7 mouse cellular contexts compared by ENCODE assay signal in genomic region chr11:59505839-59506712, GRCm38 (mm10). TPM values are rescaled to one million over a fixed set of nuclear protein-coding genes. Genes with fewer than 3 reads are reported as not detected.
DNase-seq lines count a peak whose midpoint lies in the region; ATAC-seq lines count a peak whose summit lies in the region.

No protein-coding gene starts in this region.

- H3K27ac ChIP-seq in intestine, embryonic 15.5 days, result peak overlapping the region; percentile 94
- H3K27ac ChIP-seq in midbrain, embryonic 11.5 days (ENCODE audit: low read depth, low read length), result peak overlapping the region; percentile 82

- H3K27me3 ChIP-seq in intestine, embryonic 15.5 days (replicated peaks), result no peaks in the 10 kb centered on the region
- no peaks in the 10 kb centered on the region for H3K27me3 ChIP-seq in midbrain, embryonic 11.5 days (ENCODE audit: control insufficient read depth, insufficient read depth, low read length)

- DNase-seq in adrenal gland, adult 2 months, result peak; percentile 94
- DNase-seq in embryo, embryonic 11 days, result peak; percentile 96
- peak; percentile 83 to 91 for DNase-seq in gastrocnemius, postnatal 36 days
- DNase-seq in left cerebral cortex, postnatal 4 days, result peak; percentile 92
- DNase-seq in midbrain, embryonic 11.5 days (ENCODE audit: low spot score, missing footprints), result peak; percentile 99
- DNase-seq in skeletal muscle tissue, adult 2 months (ENCODE audit: low read depth, low spot score), result peak; percentile 94

- H3K36me3 ChIP-seq in intestine, embryonic 15.5 days, result peaks cover 22% of the 10 kb centered on the region
- H3K36me3 ChIP-seq in midbrain, embryonic 11.5 days (ENCODE audit: control insufficient read depth, insufficient read depth, low read length), result peaks cover 20% of the 10 kb centered on the region

- H3K4me2 ChIP-seq in intestine, embryonic 15.5 days (replicated peaks), result peak overlapping the region; percentile 95
- peak overlapping the region; percentile 95 for H3K4me2 ChIP-seq in midbrain, embryonic 11.5 days

- intact Hi-C loops in gastrocnemius, postnatal 36 days (cut with DNase I), result no loop called here
- intact Hi-C loops in left cerebral cortex, postnatal 4 days (cut with DNase I), result no loop called here

- H3K4me1 ChIP-seq in intestine, embryonic 15.5 days (replicated peaks), result peaks cover 19% of the 10 kb centered on the region
- H3K4me1 ChIP-seq in midbrain, embryonic 11.5 days (ENCODE audit: control insufficient read depth, insufficient read depth, low read length), result peaks cover 16% of the 10 kb centered on the region

- peak overlapping the region; percentile 97 for H3K9ac ChIP-seq in intestine, embryonic 15.5 days
- H3K9ac ChIP-seq in midbrain, embryonic 11.5 days (ENCODE audit: low read length), result peak overlapping the region; percentile 92

- peak; percentile 95 for ATAC-seq in intestine, embryonic 15.5 days
- peak; percentile 93 for ATAC-seq in midbrain, embryonic 11.5 days (ENCODE audit: low FRiP score)

- under 1% methylated on average over 61 of the region's 71 CpGs for WGBS in intestine, embryonic 15.5 days
- WGBS in midbrain, embryonic 11.5 days, result 0% methylated on average over 65 of the region's 71 CpGs

- no peaks in the 10 kb centered on the region for H3K9me3 ChIP-seq in intestine, embryonic 15.5 days
- H3K9me3 ChIP-seq in midbrain, embryonic 11.5 days (ENCODE audit: control insufficient read depth, low read length), result no peaks in the 10 kb centered on the region

- peak overlapping the region; percentile 92 for H3K4me3 ChIP-seq in intestine, embryonic 15.5 days (replicated peaks)
- H3K4me3 ChIP-seq in midbrain, embryonic 11.5 days (ENCODE audit: low read depth, low read length), result peak overlapping the region; percentile 75

RNA-seq across cellular contexts. Expression of gene Zkscan17, which starts 20.5 kb away (rescaled TPM):
- 10 to 100 TPM; 16.7 to 17.9 TPM for total RNA-seq in adrenal gland, adult 2 months (2021)
- 11.0 and 14.9 TPM in 2 replicates for polyA plus RNA-seq in adrenal gland, adult 2 months (2012; rRNA removed)
- total RNA-seq in gastrocnemius, postnatal 36 days (2021), result 10 to 100 TPM; 14.8 to 17.1 TPM
- polyA plus RNA-seq in intestine, embryonic 15.5 days (2015; fragmentation: Nextera tagmentation; extraction: Ambion mirVana), result 16.3 and 16.4 TPM in 2 replicates
- 10 to 100 TPM; 16.9 to 20.4 TPM for total RNA-seq in left cerebral cortex, postnatal 4 days (2021)
- polyA plus RNA-seq in midbrain, embryonic 11.5 days (2014; fragmentation: Nextera tagmentation; extraction: Ambion mirVana), result 19.1 and 22.4 TPM in 2 replicates

RNA-seq across cellular contexts. Expression of gene Zfp867, which starts 33.8 kb away (rescaled TPM):
- 1 to 10 TPM; 2.7 to 5.5 TPM for total RNA-seq in adrenal gland, adult 2 months (2021)
- polyA plus RNA-seq in adrenal gland, adult 2 months (2012; rRNA removed), result 0.12 and 0.13 TPM in 2 replicates
- total RNA-seq in gastrocnemius, postnatal 36 days (2021), result 1 to 10 TPM; 1.8 to 2.8 TPM
- polyA plus RNA-seq in intestine, embryonic 15.5 days (2015; fragmentation: Nextera tagmentation; extraction: Ambion mirVana), result 4.7 and 5.3 TPM in 2 replicates
- 1 to 10 TPM; 7.1 to 7.5 TPM for total RNA-seq in left cerebral cortex, postnatal 4 days (2021)
- 11.4 and 11.9 TPM in 2 replicates for polyA plus RNA-seq in midbrain, embryonic 11.5 days (2014; fragmentation: Nextera tagmentation; extraction: Ambion mirVana)

RNA-seq across cellular contexts. Expression of gene Nlrp3, which starts 35.3 kb away (rescaled TPM):
- 1 to 10 TPM; 1.3 to 1.8 TPM for total RNA-seq in adrenal gland, adult 2 months (2021)
- 0.26 and 0.29 TPM in 2 replicates for polyA plus RNA-seq in adrenal gland, adult 2 months (2012; rRNA removed)
- total RNA-seq in gastrocnemius, postnatal 36 days (2021), result under 1 TPM in 1 of 2 experiments, not detected in 1; 0.10 TPM
- 0.35 and 0.36 TPM in 2 replicates for polyA plus RNA-seq in intestine, embryonic 15.5 days (2015; fragmentation: Nextera tagmentation; extraction: Ambion mirVana)
- under 1 TPM; 0.50 to 0.60 TPM for total RNA-seq in left cerebral cortex, postnatal 4 days (2021)
- not detected in 2 replicates for polyA plus RNA-seq in midbrain, embryonic 11.5 days (2014; fragmentation: Nextera tagmentation; extraction: Ambion mirVana)

RNA-seq across cellular contexts. Expression of gene Snap47, which starts 55.1 kb away (rescaled TPM):
- total RNA-seq in adrenal gland, adult 2 months (2021), result 100 to 1,000 TPM in 1 of 2 experiments, 10 to 100 TPM in 1; 92.1 to 102 TPM
- 59.5 and 67.0 TPM in 2 replicates for polyA plus RNA-seq in adrenal gland, adult 2 months (2012; rRNA removed)
- 10 to 100 TPM; 19.5 to 20.5 TPM for total RNA-seq in gastrocnemius, postnatal 36 days (2021)
- polyA plus RNA-seq in intestine, embryonic 15.5 days (2015; fragmentation: Nextera tagmentation; extraction: Ambion mirVana), result 78.1 and 82.9 TPM in 2 replicates
- total RNA-seq in left cerebral cortex, postnatal 4 days (2021), result 100 to 1,000 TPM; 267 to 307 TPM
- 144 and 159 TPM in 2 replicates for polyA plus RNA-seq in midbrain, embryonic 11.5 days (2014; fragmentation: Nextera tagmentation; extraction: Ambion mirVana)

RNA-seq across cellular contexts. Expression of gene Jmjd4, which starts 56.2 kb away (rescaled TPM):
- total RNA-seq in adrenal gland, adult 2 months (2021), result 1 to 10 TPM; 8.4 to 9.4 TPM
- polyA plus RNA-seq in adrenal gland, adult 2 months (2012; rRNA removed), result 4.9 and 6.2 TPM in 2 replicates
- total RNA-seq in gastrocnemius, postnatal 36 days (2021), result 1 to 10 TPM; 6.9 to 8.2 TPM
- polyA plus RNA-seq in intestine, embryonic 15.5 days (2015; fragmentation: Nextera tagmentation; extraction: Ambion mirVana), result 9.3 and 9.4 TPM in 2 replicates
- 10 to 100 TPM; 27.4 to 29.6 TPM for total RNA-seq in left cerebral cortex, postnatal 4 days (2021)
- 12.4 and 14.3 TPM in 2 replicates for polyA plus RNA-seq in midbrain, embryonic 11.5 days (2014; fragmentation: Nextera tagmentation; extraction: Ambion mirVana)

Comparison
In these comparisons a context has a peak if more than half of its experiments do, and no peak if none do; other contexts are left out.
1. Peak in every context shown above with its lines: DNase-seq, ATAC-seq, H3K4me3 ChIP-seq and H3K27ac ChIP-seq.